22 mouse cellular contexts compared by ENCODE assay signal in the genomic region with DNA sequence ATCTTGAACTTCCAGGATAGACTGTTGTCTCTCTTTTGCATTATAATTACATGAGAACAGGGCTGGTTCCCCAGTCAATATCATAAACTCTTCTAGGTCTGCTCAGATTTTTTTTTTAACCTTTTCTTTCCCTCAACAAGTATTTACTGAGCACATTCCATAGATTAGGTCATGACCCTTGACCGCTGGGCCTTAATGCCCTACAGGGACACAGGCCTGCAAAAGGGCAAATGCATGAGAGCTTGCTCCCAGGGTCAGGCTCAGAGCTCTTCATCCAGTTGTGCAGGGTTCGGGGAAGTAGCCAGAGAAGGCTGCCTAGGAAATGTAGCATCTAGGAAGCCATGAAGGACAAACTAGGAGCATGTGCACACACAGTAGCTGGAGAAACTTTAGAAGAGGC.
"Had no signal": no experiment of that assay in that cellular context is flagged by ENCODE, and none has a peak within 500 bp of the region (broad histone marks: within the 10 kb centered on the region; RNA-seq: fewer than 3 reads in every experiment).

No protein-coding gene starts in this region.

- ATAC-seq: midbrain, embryonic 13.5 days; midbrain, embryonic 16.5 days had no signal

- H3K27me3 ChIP-seq: limb, embryonic 12.5 days; limb, embryonic 15.5 days; liver, embryonic 15.5 days; lung, embryonic 15.5 days; midbrain, embryonic 13.5 days; stomach, embryonic 15.5 days had no signal

- H3K4me3 ChIP-seq: limb, embryonic 12.5 days; limb, embryonic 15.5 days; liver, embryonic 15.5 days; lung, embryonic 15.5 days; megakaryocyte, embryonic 14.5 days; midbrain, embryonic 10.5 days; midbrain, embryonic 13.5 days; myocyte; stomach, embryonic 15.5 days had no signal

- H3K9ac ChIP-seq: limb, embryonic 12.5 days; limb, embryonic 15.5 days; liver, embryonic 15.5 days; lung, embryonic 15.5 days; midbrain, embryonic 13.5 days; stomach, embryonic 15.5 days had no signal

- DNase-seq: kidney, postnatal 25 days; left cerebral cortex, postnatal 4 days; lung, adult 18-20 months; lung, postnatal 10 days; lung, postnatal 36 days; right cerebral cortex, adult 18-20 months; right cerebral cortex, postnatal 14 days; right cerebral cortex, postnatal 4 days; spleen, adult 18-20 months; thymus, postnatal 25 days had no signal

- H3K9me3 ChIP-seq: limb, embryonic 12.5 days; limb, embryonic 15.5 days; liver, embryonic 15.5 days; lung, embryonic 15.5 days; megakaryocyte, embryonic 14.5 days; midbrain, embryonic 10.5 days; midbrain, embryonic 13.5 days; stomach, embryonic 15.5 days had no signal

- H3K36me3 ChIP-seq: lung, embryonic 15.5 days; stomach, embryonic 15.5 days had no signal

- H3K4me2 ChIP-seq: limb, embryonic 12.5 days; limb, embryonic 15.5 days; liver, embryonic 11.5 days; liver, embryonic 15.5 days; lung, embryonic 15.5 days; midbrain, embryonic 13.5 days; stomach, embryonic 15.5 days had no signal

- H3K4me1 ChIP-seq: lung, embryonic 15.5 days; midbrain, embryonic 13.5 days; stomach, embryonic 15.5 days had no signal

- H3K27ac ChIP-seq: kidney, postnatal 0 days; limb, embryonic 12.5 days; limb, embryonic 15.5 days; liver, embryonic 15.5 days; lung, embryonic 15.5 days; midbrain, embryonic 10.5 days; midbrain, embryonic 13.5 days; stomach, embryonic 15.5 days had no signal
